Mouse (Mus musculus) neural tube, embryonic 12.5 days (tissue): ENCODE data around the gene Cspg4. TPM values are rescaled to one million over a fixed set of nuclear protein-coding genes. Genes with fewer than 3 reads are reported as not detected.
A peak's percentile ranks its signal among the peaks of the same experiment; 100 is the strongest.
"Not testable (repeated sequence)": the region's sequence is repeated elsewhere in the genome, so short reads cannot be mapped to it uniquely, and the experiment has no call there.

Source experiments
- ATAC-seq: fragments of 200-750 bp; cut with Nextera tagmentation; 2 replicates; pipeline ENCODE4 v1.8.0; 2017; ENCODE audit warnings: low read depth, mild to moderate bottlenecking, moderate TSS enrichment, moderate library complexity; ENCODE audit not compliant: low FRiP score
- H3K27ac ChIP-seq: fragments of 300-500 bp; sonication (generic); 2 replicates; pipeline ENCODE4 v1.5.1; 2016
- H3K27me3 ChIP-seq: fragments of 300-500 bp; sonication (generic); replicated peaks from 2 replicates; pipeline ENCODE4 v1.6.1; 2016; ENCODE audit warnings: mild to moderate bottlenecking
- H3K36me3 ChIP-seq: fragments of 300-500 bp; sonication (generic); 2 replicates; pipeline ENCODE4 v1.6.1; 2016; ENCODE audit warnings: mild to moderate bottlenecking
- H3K4me1 ChIP-seq: fragments of 300-500 bp; sonication (generic); 2 replicates; pipeline ENCODE4 v1.6.1; 2016
- H3K4me2 ChIP-seq: fragments of 300-500 bp; sonication (generic); replicated peaks from 2 replicates; pipeline ENCODE4 v1.6.1; 2016; ENCODE audit warnings: mild to moderate bottlenecking
- H3K4me3 ChIP-seq: fragments of 300-500 bp; sonication (generic); 2 replicates; pipeline ENCODE4 v1.5.1; 2016
- H3K9ac ChIP-seq: fragments of 300-500 bp; sonication (generic); 2 replicates; pipeline ENCODE4 v1.6.1; 2016; ENCODE audit warnings: mild to moderate bottlenecking
- H3K9me3 ChIP-seq: fragments of 300-500 bp; sonication (generic); 2 replicates; pipeline ENCODE4 v1.6.1; 2016; ENCODE audit warnings: mild to moderate bottlenecking
- WGBS: fragments of 180-500 bp; shearing (Covaris S2); methylation state at CpG from one replicate; pipeline ENCODE4 v1.1.7; 2016; 5-methylcytosine and 5-hydroxymethylcytosine counted together
- polyA plus RNA-seq: library from polyadenylated mRNA; unstranded; fragments of >200 nt; fragmentation: Nextera tagmentation; extraction: Ambion mirVana; gene quantifications from 2 replicates; pipeline ENCODE4 v1.2.1, GENCODE M21; 2016

Cspg4 gene
- polyA plus RNA-seq, 1 experiment from 2014 or later = 5.3 TPM

DNA sequence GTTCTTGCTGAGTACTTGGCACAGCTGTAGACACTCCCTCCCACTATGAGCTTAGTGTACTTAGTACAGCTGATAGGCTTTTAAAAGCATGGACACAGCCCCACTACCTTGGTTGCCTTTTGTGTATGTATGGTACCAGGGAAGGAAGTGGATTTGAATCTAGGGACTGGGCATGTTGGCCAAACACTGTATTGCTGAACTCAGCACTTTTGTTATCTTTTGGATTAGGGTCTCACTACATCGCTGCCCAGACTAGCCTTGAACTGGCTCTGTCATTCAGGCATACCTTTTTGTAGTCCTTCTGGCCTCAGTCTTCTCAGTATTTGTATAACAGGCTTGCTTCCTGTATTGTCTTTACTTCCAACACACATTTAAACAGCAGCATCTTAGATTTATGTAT is 65.7 kb downstream of the Cspg4 start:
- Histone ChIP-seq H3K4me2 (no peak overlapping the region), H3K27me3 (peaks cover 3% of the 10 kb centered on the region; the same call in 1 of the 2 replicates), H3K27ac (no peak overlapping the region), H3K9me3 (no peaks in the 10 kb centered on the region), H3K4me1 (peaks cover 19% of the 10 kb centered on the region), H3K4me3 (no peak overlapping the region), H3K36me3 (no peaks in the 10 kb centered on the region), H3K9ac (no peak overlapping the region)
- 86% methylated on average over 1 of the region's 1 CpGs for WGBS
- no peak for ATAC-seq

DNA sequence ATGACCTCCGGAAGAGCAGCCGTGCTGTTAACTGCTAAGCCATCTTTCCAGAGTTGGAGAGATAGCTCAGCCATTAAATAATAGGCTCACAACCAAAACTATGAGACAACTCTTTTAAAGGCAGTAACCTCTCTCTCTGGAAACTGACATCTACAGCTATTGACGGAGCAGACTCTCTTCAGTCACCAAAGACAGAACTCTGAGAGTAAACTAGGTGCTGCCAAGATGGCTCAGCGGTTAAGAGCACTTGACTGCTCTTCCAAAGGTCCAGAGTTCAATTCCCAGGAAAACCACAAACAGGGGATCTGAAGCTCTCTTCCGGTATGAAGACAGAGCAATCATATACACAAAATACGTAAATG is 72.0 kb downstream of the Cspg4 start:
- H3K4me3 ChIP-seq = peak overlapping the region; percentile 59
- peaks cover 15% of the 10 kb centered on the region for H3K4me1 ChIP-seq
- no peak; the same call in 1 of the 2 replicates for ATAC-seq
- H3K9me3 ChIP-seq = no peaks in the 10 kb centered on the region
- no peaks in the 10 kb centered on the region for H3K36me3 ChIP-seq
- no peak overlapping the region for H3K9ac ChIP-seq
- WGBS = 19% methylated on average over 6 of the region's 6 CpGs
- H3K27me3 ChIP-seq = no peaks in the 10 kb centered on the region
- peak overlapping the region; percentile 91 for H3K4me2 ChIP-seq
- no peak overlapping the region for H3K27ac ChIP-seq

- H3K4me2 ChIP-seq = peak within 1 kb of the TSS; percentile 91
- no peaks in the 10 kb centered on the region for H3K36me3 ChIP-seq
- peak within 1 kb of the TSS; percentile 65 for H3K9ac ChIP-seq
- no peaks in the 10 kb centered on the region for H3K9me3 ChIP-seq
- WGBS = under 1% methylated on average over 73 of the region's 73 CpGs
- H3K4me1 ChIP-seq = peaks cover 15% of the 10 kb centered on the region
- H3K27ac ChIP-seq = peak within 1 kb of the TSS; percentile 65; the same call in 1 of the 2 replicates
- no peaks in the 10 kb centered on the region for H3K27me3 ChIP-seq
- peak; percentile 92 for ATAC-seq
- H3K4me3 ChIP-seq = peak within 1 kb of the TSS; percentile 59
Observed at GRCm38 (mm10) chr9:56937223-56938160, 72.7 kb downstream of the Cspg4 start, which contains the start of gene Imp3. Imp3 (plus strand) TSS chr9:56937475.

DNA sequence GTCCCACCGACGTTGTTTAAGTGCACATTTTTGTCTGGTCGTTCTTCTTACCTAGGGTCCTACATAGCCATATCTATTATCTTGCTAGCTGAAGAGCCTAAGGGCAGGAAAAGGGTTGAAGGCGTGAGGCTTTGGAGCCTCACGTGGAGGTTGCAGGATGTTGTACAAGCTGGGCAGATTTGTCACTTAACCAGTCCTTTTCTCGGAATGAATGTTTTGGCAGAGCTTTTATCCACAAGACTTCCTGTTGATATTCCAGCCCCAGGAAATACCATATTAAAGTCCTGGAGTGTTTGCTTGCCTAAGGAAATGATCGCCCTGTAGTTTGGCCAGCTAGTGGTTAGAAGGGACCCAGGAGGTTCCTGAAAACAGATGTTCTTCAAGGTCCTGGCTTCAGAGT is 73.5 kb downstream of the Cspg4 start:
- Histone ChIP-seq H3K4me3 (peak overlapping the region; percentile 59), H3K27me3 (no peaks in the 10 kb centered on the region), H3K4me2 (peak overlapping the region; percentile 91), H3K4me1 (peaks cover 15% of the 10 kb centered on the region), H3K27ac (no peak overlapping the region), H3K36me3 (no peaks in the 10 kb centered on the region), H3K9me3 (no peaks in the 10 kb centered on the region), H3K9ac (peak overlapping the region; percentile 65)
- no peak for ATAC-seq
- WGBS = 6% methylated on average over 7 of the region's 7 CpGs

DNA sequence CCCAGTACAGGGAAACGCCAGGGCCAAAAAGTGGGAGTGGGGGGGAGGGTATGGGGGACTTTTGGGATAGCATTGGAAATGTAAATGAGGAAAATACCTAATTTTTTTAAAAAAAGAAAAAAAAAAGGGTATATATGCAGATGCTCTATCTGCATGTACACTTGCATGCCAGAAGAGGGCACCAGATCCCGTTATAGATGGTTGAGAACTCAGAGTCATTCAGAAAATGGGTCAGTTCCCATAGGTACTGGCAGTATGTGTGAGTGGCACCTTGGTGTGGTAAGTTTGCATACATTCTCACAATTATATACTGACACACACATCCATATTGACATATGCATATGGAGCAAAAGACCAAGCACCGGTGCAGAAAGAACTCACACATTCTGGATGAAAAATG is 82.6 kb downstream of the Cspg4 start:
- H3K4me1 ChIP-seq = peaks cover 10% of the 10 kb centered on the region
- H3K4me2 ChIP-seq, H3K27me3 ChIP-seq, ATAC-seq, H3K4me3 ChIP-seq, H3K9me3 ChIP-seq, H3K36me3 ChIP-seq, H3K27ac ChIP-seq, H3K9ac ChIP-seq: not testable (repeated sequence)
- 32% methylated on average over 3 of the region's 3 CpGs for WGBS

GRCm38 (mm10) chr9:56948699-56949098 is 83.9 kb downstream of the Cspg4 start:
- not testable (repeated sequence) for H3K27me3 ChIP-seq, H3K27ac ChIP-seq, ATAC-seq, H3K9ac ChIP-seq, H3K4me3 ChIP-seq, H3K36me3 ChIP-seq, H3K4me2 ChIP-seq, H3K9me3 ChIP-seq
- peaks cover 10% of the 10 kb centered on the region for H3K4me1 ChIP-seq
- 54% methylated on average over 5 of the region's 5 CpGs for WGBS

Other genes with a start within 250 kb of the Cspg4 start
- gene Lingo1, start 68.6 kb upstream of the Cspg4 start, polyA plus RNA-seq = 44.2 and 47.8 TPM in 2 replicates
- gene Odf3l1, start 354 bp upstream of the Cspg4 start, polyA plus RNA-seq = not detected in 2 replicates
- 5.6 and 6.5 TPM in 2 replicates for gene Snx33, start 63.3 kb downstream of the Cspg4 start, polyA plus RNA-seq
- gene Imp3, start 72.4 kb downstream of the Cspg4 start, polyA plus RNA-seq = 67.8 and 71.7 TPM in 2 replicates
- 28.2 and 28.7 TPM in 2 replicates for gene Snupn, start 85.8 kb downstream of the Cspg4 start, polyA plus RNA-seq
- 31.7 and 35.9 TPM in 2 replicates for gene Ptpn9, start 129.9 kb downstream of the Cspg4 start, polyA plus RNA-seq
- gene Sin3a, start 207.0 kb downstream of the Cspg4 start, polyA plus RNA-seq = 33.0 and 33.7 TPM in 2 replicates